Mouse (Mus musculus): ENCODE measurements around the gene 1700001J03Rik.
"Not testable (repeated sequence)": the region's sequence is repeated elsewhere in the genome, so short reads cannot be mapped to it uniquely, and the experiment has no call there.

Gene 1700001J03Rik

GRCm38 (mm10) chr5:146185204-146185603 lies at the start of gene 1700001J03Rik:
1700001J03Rik (minus strand) TSS chr5:146185304.
- DNase-seq (ENCODE audit: low read depth, low spot score): not testable (repeated sequence)

GRCm38 (mm10) chr5:146234336-146234735 lies 49.2 kb upstream of the 1700001J03Rik start:
- DNase-seq (ENCODE audit: low read depth, low spot score): no peak

GRCm38 (mm10) chr5:146232816-146233215 lies 47.7 kb upstream of the 1700001J03Rik start:
- DNase-seq (ENCODE audit: low read depth, low spot score): no peak

DNA sequence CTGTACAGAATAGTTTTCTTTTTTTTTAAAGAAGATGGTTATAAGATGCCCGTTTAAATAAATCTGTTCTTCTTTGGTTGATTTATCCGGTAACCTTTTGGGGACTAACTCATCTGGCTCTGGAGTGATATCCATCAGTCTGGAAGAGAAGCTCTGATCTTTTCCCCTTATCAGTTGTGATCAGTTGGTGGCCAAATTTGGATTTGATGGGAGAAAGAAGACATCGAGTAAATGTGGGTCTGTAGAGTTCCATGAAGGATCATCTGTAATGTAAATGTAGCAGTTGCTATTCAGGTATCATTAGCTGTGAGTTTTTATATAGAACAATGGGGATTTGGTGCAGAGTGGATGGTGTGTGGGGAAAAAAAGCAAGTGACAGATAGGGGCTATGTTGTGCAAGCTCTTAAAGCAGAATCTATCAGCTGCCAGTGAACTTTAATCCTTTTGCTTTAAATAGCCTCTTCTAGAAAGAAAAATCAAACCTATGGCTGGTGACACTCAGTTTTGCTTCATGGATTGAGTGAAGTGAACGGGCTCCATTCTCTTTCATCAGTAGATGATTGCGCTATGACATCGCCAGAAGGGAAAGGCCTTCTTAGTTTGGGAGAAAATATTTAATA lies 47.1 kb upstream of the 1700001J03Rik start:
- no peak for DNase-seq (ENCODE audit: low read depth, low spot score)

DNA sequence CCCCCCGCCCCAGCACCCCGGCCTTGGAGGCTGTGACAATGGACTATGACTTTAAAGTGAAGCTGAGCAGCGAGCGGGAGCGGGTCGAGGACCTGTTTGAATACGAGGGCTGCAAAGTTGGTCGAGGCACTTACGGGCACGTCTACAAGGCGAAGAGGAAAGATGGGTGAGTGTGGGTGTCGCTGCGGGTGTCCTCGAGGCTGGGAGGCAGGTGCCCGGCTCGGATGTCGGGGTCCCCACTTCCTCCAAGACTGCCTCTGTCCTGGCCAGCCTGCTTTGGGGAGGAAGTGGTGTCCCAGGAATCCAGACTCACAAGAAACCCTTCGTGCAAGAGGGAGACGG lies 46.5 kb upstream of the 1700001J03Rik start:
- DNase-seq (ENCODE audit: low read depth, low spot score): no peak

DNA sequence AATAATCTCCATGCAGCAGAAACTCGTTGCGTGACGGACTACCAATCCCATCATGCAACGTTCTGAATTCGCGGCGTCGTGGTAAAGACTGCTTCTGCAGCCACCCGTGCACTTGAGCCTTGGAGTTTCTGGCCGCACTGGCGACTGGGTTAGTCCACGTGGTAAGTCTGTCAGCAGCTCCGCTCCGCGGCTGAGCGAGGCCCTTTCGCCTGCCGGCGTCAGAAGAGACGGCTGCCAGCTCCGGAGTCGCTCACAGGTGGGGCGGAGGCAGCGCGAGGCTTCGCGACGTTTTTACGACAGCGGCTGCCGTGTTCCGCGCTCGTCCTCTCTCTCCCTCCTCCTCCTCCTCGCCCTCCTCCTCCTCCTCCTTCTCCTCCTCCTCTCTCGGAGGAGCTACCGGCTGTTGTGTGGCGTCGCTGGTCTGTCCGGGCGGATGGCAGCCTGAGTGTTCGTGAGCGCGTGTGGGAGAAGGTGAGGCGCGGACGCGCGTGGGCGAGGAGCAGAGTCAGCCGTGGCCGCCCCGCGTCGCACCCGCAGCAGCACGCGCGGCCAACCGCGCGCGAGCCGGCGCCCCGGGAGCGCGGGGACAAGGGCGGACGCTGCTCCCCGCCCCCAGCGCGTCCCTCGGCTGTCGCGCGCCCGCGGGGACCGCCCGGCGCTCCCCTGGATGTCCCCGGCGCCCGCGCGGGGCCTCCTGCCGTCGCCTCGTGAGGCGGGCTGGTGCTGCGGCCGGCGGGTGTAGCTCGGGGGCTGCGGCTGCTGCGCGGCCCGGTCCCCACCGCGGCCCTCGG lies 46.0 kb upstream of the 1700001J03Rik start, which contains the start of gene Cdk8:
TSS of gene Cdk8 (plus strand) at position 367 of the 791 bp plus-strand sequence.
- DNase-seq (ENCODE audit: low read depth, low spot score): peak; percentile 89

- no peak for DNase-seq (ENCODE audit: low read depth, low spot score)
These were observed 45.0 kb upstream of the 1700001J03Rik start for GRCm38 (mm10) chr5:146229869-146230650.

DNA sequence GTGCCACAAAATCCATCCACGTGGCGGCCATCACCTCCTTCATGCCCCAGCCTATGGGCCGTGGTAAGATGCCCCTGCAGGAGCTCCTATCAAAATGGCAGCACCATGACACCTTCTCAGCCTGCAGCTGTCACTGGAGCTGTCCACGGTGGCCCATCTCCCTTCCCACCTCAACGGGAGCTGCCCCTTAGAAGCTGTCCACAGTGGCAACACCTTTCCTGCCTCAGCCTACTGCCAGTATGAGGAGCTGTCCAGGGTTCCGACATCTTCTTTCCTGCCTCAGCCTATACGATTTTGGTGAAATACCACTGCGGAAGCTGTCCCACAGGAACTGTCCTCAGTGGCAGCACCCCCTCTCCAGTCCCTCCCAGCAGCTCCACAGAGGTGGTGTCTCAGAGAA lies 42.4 kb upstream of the 1700001J03Rik start:
- no peak for DNase-seq (ENCODE audit: low read depth, low spot score)

DNA sequence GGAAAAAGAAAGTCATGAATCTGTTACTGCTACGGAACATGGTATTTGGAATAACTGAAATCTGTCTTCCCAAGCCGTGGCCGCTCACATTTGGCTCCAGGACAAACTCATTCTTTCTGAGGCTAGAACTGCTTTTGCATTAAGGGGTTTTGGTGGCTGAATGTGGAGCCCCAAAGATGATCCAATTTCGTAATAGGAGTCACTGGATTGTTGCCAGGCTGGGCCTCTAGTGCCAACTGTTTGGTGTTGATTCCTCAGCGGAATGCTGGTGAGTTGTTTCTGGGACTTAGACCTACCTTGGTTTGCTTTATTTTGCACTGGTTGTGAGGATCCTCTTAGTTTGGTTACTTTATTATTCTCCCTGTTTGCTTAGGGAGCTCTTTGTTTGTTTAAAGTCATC lies 38.7 kb upstream of the 1700001J03Rik start:
- DNase-seq (ENCODE audit: low read depth, low spot score): no peak

DNA sequence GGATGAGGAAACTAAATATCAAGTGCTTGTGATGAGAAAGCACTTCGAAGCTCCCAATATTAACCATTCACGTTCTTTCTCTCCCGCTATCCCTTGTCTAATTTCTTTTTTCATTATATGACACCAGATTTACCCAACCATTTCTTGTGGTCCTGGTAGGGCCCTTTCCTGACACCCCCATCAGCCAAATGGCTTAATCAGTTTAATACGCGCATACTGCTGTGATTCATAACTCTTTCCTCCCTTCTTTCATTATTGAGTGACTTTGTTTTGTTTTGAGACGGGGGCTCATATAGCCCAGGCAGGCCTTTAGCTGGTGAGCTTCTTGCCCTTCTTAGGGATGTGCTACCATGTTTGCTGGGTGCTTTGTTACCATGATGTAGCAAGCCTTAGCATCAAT lies 36.6 kb upstream of the 1700001J03Rik start:
- no peak for DNase-seq (ENCODE audit: low read depth, low spot score)

GRCm38 (mm10) chr5:146220879-146221714 lies 36.0 kb upstream of the 1700001J03Rik start, which contains the start of gene Rnf6:
Rnf6 (minus strand) TSS chr5:146221555.
- peak; percentile 88 for DNase-seq (ENCODE audit: low read depth, low spot score)

GRCm38 (mm10) chr5:146220501-146220878 lies 35.4 kb upstream of the 1700001J03Rik start:
- DNase-seq (ENCODE audit: low read depth, low spot score): no peak

- no peak for DNase-seq (ENCODE audit: low read depth, low spot score)
These were observed 20.4 kb upstream of the 1700001J03Rik start for GRCm38 (mm10) chr5:146205537-146205936.

DNA sequence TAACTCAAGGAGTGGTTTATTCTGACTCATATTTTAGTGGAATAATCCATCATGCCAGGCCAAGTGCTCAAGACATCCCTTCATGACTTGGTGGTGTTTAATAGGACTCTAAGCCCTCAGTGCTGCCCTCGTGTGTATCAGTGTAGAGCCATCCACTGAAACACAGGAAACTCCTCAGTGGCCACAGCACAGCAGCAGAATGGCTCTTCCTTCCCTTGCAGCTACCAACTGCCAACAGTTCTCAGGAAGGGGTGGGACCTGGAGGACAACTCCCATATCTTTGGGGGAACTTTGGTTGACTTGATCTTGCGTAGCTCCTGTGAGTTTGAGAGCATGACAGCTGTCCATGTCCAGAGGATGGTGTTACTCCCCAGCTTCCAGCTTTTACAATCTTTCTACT lies 18.8 kb upstream of the 1700001J03Rik start:
- DNase-seq (ENCODE audit: low read depth, low spot score): no peak

- no peak for DNase-seq (ENCODE audit: low read depth, low spot score)
These were observed 15.5 kb upstream of the 1700001J03Rik start for GRCm38 (mm10) chr5:146200580-146200979.

DNA sequence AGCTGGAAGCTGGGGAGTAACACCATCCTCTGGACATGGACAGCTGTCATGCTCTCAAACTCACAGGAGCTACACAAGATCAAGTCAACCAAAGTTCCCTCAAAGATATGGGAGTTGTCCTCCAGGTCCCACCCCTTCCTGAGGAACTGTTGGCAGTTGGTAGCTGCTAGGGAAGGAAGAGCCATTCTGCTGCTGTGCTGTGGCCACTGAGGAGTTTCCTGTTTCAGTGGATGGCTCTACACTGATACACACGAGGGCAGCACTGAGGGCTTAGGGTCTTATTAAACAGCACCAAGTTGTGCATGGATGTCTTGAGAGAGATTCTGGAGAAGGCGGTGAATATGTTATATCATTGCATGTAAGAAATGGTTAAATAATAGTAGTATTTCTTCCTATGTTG lies 14.4 kb upstream of the 1700001J03Rik start:
- DNase-seq (ENCODE audit: low read depth, low spot score): no peak

DNA sequence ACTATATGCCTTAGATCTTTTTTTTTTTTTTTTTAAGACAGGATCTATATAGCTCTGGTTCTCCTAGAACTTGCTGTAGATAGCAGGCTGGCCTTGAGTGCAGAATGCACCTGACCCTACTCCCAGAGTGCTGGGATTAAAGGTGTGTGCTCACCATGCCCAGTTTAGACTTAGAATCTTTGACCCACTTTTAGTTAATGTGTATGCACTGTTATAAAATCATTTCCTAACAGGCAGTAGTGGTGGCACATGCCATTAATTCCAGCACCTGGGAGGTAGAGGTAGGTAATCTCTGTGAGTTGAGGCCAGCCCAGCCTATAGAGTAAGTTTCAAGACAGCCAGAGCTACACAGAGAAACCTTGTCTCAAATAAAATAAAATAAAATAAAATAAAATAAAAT lies 14.0 kb upstream of the 1700001J03Rik start:
- DNase-seq (ENCODE audit: low read depth, low spot score): no peak

DNA sequence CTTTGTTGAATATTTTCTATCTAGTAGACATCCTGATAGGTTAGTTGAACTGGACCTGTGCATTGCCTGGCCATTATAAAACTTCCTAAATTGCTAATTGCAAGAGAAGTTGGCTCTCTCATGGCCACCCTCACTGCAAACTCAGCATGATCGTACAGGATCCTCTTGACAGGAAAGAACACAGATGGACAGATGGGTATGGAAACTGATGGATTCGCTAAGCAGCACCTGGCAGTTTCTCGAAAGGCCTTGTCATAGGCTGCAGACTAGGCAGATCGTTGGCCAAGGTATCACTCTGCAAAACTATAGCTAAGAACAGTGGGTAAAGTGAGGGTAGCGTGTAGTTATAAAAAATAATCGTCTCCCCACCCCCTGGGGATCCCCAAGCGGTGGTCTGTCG lies 8.3 kb upstream of the 1700001J03Rik start:
- no peak for DNase-seq (ENCODE audit: low read depth, low spot score)

GRCm38 (mm10) chr5:146190501-146191269 lies 5.6 kb upstream of the 1700001J03Rik start:
- no peak for DNase-seq (ENCODE audit: low read depth, low spot score)

DNA sequence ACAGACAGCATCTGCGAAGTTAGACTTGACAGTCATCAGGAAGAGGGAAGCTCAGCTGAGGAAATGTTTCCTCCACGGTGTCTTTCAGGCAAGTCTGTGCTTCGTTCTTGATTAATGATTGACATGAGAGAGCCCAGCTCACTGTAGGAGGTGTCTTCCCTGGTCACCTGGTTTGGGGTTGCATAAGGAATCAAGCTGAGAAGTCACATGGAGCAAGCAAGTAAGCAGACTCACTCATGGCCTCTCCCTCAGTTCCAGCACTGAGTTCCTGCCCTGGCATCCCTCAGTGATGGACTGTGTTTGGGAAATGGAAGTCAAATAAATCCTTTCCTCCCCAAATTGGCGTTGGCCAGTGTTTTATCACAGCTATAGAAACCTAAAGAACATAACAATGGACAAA lies 5.0 kb upstream of the 1700001J03Rik start:
- no peak for DNase-seq (ENCODE audit: low read depth, low spot score)

GRCm38 (mm10) chr5:146188712-146189111 lies 3.6 kb upstream of the 1700001J03Rik start:
- no peak for DNase-seq (ENCODE audit: low read depth, low spot score)
